Mouse (Mus musculus): ENCODE results near the gene Furin. TPM values are rescaled to one million over a fixed set of nuclear protein-coding genes. Genes with fewer than 3 reads are reported as not detected.

The Furin gene
- polyA plus RNA-seq, 1 experiment from 2014 or later = 4.7 TPM

DNA sequence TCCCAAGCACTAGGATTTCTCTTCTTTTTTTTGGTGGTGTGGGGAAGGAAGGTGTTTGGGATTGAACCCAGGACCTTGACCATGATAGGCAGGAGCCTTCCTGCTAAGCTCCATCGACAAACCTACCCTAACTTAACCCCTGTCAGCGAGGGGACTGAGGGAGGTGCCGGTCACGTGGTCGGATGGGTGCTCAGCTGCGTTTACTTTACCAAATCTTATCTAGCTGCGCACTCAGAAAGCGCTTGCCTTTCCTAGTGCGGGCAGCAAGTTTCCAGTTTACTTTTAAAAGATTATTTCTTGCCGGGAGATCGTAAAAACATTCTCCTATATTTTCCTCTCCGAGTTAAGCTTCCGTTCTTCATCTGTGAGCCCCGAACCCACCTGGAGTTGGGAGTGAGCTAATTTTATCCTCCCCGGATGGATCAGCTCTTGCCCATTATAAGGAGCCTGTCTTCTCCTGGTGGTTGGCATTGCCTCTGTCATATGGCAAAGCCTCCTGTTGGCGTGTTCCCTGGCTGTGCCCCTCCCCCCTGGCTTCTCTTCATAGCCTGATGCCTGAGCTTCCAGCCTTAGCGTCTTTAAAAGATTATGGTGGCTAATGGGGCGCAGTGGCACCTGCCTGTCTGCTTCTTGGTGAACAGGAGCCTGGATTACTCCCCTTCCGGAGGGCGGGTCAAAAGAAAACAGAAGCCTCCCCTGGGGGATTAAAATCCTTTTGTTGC, 17.7 kb upstream of the Furin start:
- no peak overlapping the region for H3K9ac ChIP-seq
- WGBS = 32% methylated on average over 20 of the region's 20 CpGs

GRCm38 (mm10) chr7:80421576-80421975, 16.3 kb upstream of the Furin start:
- H3K27me3 ChIP-seq = no peaks in the 10 kb centered on the region
- WGBS = 96% methylated on average over 6 of the region's 6 CpGs
- no peak overlapping the region for H3K4me3 ChIP-seq
- H3K9ac ChIP-seq = no peak overlapping the region
- H3K4me1 ChIP-seq (replicated peaks) = no peaks in the 10 kb centered on the region
- no peak for ATAC-seq (ENCODE audit: low read depth)
- H3K4me2 ChIP-seq = no peak overlapping the region
- no peaks in the 10 kb centered on the region for H3K9me3 ChIP-seq
- H3K36me3 ChIP-seq = no peaks in the 10 kb centered on the region
- no peak overlapping the region for H3K27ac ChIP-seq (replicated peaks)

More for the DNA sequence above, 17.7 kb upstream of the Furin start:
- ATAC-seq (ENCODE audit: low read depth) = no peak
- Histone ChIP-seq H3K4me3 (no peak overlapping the region), H3K27ac (replicated peaks) (no peak overlapping the region), H3K27me3 (no peaks in the 10 kb centered on the region), H3K4me1 (replicated peaks) (no peaks in the 10 kb centered on the region), H3K36me3 (no peaks in the 10 kb centered on the region), H3K9me3 (no peaks in the 10 kb centered on the region), H3K4me2 (no peak overlapping the region)

GRCm38 (mm10) chr7:80420586-80420985, 15.3 kb upstream of the Furin start:
- H3K27ac ChIP-seq (replicated peaks) = no peak overlapping the region
- no peak overlapping the region for H3K9ac ChIP-seq
- H3K4me3 ChIP-seq = no peak overlapping the region
- no peaks in the 10 kb centered on the region for H3K4me1 ChIP-seq (replicated peaks)
- 78% methylated on average over 4 of the region's 4 CpGs for WGBS
- H3K36me3 ChIP-seq = no peaks in the 10 kb centered on the region
- H3K27me3 ChIP-seq = no peaks in the 10 kb centered on the region
- ATAC-seq (ENCODE audit: low read depth) = no peak
- H3K9me3 ChIP-seq = no peaks in the 10 kb centered on the region
- H3K4me2 ChIP-seq = no peak overlapping the region

- Histone ChIP-seq H3K27me3 (no peaks in the 10 kb centered on the region), H3K36me3 (no peaks in the 10 kb centered on the region), H3K4me3 (no peak overlapping the region), H3K9me3 (no peaks in the 10 kb centered on the region), H3K9ac (no peak overlapping the region), H3K4me1 (replicated peaks) (no peaks in the 10 kb centered on the region), H3K27ac (replicated peaks) (no peak overlapping the region), H3K4me2 (no peak overlapping the region)
- 77% methylated on average over 3 of the region's 3 CpGs for WGBS
- ATAC-seq (ENCODE audit: low read depth) = no peak
These were observed 14.0 kb upstream of the Furin start for GRCm38 (mm10) chr7:80419278-80419677.

DNA sequence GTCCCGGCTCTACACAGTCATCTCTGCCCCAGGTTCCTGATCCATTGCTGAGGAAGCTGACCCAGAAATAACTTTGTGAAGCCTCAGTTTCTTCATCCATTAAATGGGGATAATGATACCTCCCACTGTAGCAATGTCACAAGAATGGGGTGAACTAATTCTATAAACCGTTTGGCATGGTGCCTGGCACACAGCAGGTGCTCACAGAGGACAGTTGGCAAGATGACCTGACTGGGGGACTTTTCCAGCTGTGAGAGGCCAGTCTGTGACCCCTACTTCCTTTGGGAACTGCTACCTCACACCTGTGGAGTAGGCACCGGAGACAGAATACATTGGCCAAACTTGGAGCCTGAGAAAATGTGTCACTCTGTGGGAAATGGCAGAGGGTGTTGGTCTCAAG, 12.8 kb upstream of the Furin start:
- no peak overlapping the region for H3K27ac ChIP-seq (replicated peaks)
- H3K4me2 ChIP-seq = no peak overlapping the region
- 74% methylated on average over 3 of the region's 3 CpGs for WGBS
- H3K36me3 ChIP-seq = no peaks in the 10 kb centered on the region
- no peak overlapping the region for H3K9ac ChIP-seq
- no peaks in the 10 kb centered on the region for H3K4me1 ChIP-seq (replicated peaks)
- no peak overlapping the region for H3K4me3 ChIP-seq
- no peaks in the 10 kb centered on the region for H3K9me3 ChIP-seq
- ATAC-seq (ENCODE audit: low read depth) = no peak
- no peaks in the 10 kb centered on the region for H3K27me3 ChIP-seq

DNA sequence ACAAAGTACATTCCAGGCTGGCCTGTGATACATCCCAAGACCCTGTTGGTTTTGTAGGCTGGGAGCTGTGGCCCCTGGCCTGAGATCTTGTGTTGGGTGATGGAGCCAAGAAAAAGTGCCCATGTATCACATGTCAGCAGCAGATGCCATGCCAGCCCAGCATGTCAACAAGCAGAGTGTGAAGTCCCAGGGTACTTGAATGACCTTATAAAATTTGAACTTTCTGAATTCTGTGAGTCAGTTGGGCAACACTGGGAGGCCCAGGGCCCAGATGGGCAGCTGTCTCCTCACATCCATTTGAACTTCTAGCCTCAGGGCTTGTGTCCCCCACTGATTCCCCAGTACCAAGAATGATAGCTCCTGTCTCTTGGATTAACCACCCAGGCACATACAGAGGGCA, 12.4 kb upstream of the Furin start:
- Histone ChIP-seq H3K4me3 (no peak overlapping the region), H3K27me3 (no peaks in the 10 kb centered on the region), H3K4me1 (replicated peaks) (no peaks in the 10 kb centered on the region), H3K36me3 (no peaks in the 10 kb centered on the region), H3K9me3 (no peaks in the 10 kb centered on the region), H3K27ac (replicated peaks) (no peak overlapping the region), H3K9ac (no peak overlapping the region), H3K4me2 (no peak overlapping the region)
- no peak for ATAC-seq (ENCODE audit: low read depth)

DNA sequence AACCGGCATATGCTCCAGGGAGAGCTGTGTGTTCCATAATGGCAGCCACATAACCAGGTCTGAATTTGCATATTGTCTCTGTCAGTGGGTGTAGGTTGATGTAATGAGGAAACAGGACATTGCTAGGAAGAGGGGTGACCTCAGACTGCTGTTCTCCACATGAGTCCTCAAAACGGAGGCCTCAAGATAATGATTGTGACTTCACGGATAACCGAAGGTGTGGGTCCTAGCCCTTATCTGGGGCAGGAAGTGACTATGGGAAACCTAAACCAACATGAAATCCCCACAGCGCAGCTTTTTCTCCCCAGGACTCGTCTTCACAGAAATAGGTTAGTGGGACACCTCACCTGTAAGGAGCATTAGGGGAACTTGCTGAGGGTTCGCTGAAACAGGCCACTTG, 11.7 kb upstream of the Furin start:
- no peaks in the 10 kb centered on the region for H3K4me1 ChIP-seq (replicated peaks)
- no peaks in the 10 kb centered on the region for H3K27me3 ChIP-seq
- no peak for ATAC-seq (ENCODE audit: low read depth)
- no peaks in the 10 kb centered on the region for H3K36me3 ChIP-seq
- H3K9me3 ChIP-seq = no peaks in the 10 kb centered on the region
- no peak overlapping the region for H3K4me3 ChIP-seq
- 88% methylated on average over 7 of the region's 7 CpGs for WGBS
- H3K9ac ChIP-seq = no peak overlapping the region
- H3K27ac ChIP-seq (replicated peaks) = no peak overlapping the region
- no peak overlapping the region for H3K4me2 ChIP-seq

GRCm38 (mm10) chr7:80414303-80414855, 9.1 kb upstream of the Furin start:
- no peak overlapping the region for H3K27ac ChIP-seq (replicated peaks)
- H3K9me3 ChIP-seq = no peaks in the 10 kb centered on the region
- H3K4me2 ChIP-seq = no peak overlapping the region
- H3K4me1 ChIP-seq (replicated peaks) = no peaks in the 10 kb centered on the region
- no peak for ATAC-seq (ENCODE audit: low read depth)
- H3K4me3 ChIP-seq = no peak overlapping the region
- H3K27me3 ChIP-seq = no peaks in the 10 kb centered on the region
- no peak overlapping the region for H3K9ac ChIP-seq
- H3K36me3 ChIP-seq = no peaks in the 10 kb centered on the region
- 90% methylated on average over 7 of the region's 7 CpGs for WGBS

- 77% methylated on average over 9 of the region's 9 CpGs for WGBS
- Histone ChIP-seq H3K36me3 (no peaks in the 10 kb centered on the region), H3K27me3 (no peaks in the 10 kb centered on the region), H3K4me1 (replicated peaks) (no peaks in the 10 kb centered on the region), H3K9me3 (no peaks in the 10 kb centered on the region), H3K4me3 (no peak overlapping the region), H3K9ac (no peak overlapping the region), H3K4me2 (no peak overlapping the region), H3K27ac (replicated peaks) (no peak overlapping the region)
- no peak for ATAC-seq (ENCODE audit: low read depth)
These were observed 8.5 kb upstream of the Furin start for GRCm38 (mm10) chr7:80413512-80414302.

DNA sequence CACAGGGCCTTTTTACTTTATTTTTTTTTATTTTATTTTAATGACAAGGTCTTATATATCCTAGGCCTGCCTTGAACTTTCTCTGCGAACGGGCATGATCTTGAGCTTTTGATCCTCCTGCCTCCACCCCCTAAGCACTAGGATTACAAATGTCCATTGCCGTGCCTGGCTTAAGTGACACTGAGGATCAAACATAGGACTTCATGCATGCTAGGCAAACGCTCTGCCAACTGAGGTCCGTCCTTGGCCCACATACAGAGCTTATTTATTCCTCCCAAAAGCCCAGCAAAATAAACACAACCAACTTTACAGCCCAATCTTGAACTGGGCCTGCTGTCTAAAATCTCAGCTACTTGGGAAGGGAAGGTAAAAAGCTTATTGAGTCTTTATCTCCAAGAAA, 7.5 kb upstream of the Furin start:
- no peak for ATAC-seq (ENCODE audit: low read depth)
- 72% methylated on average over 5 of the region's 5 CpGs for WGBS
- no peak overlapping the region for H3K4me3 ChIP-seq
- H3K27me3 ChIP-seq = no peaks in the 10 kb centered on the region
- no peak overlapping the region for H3K4me2 ChIP-seq
- H3K4me1 ChIP-seq (replicated peaks) = no peaks in the 10 kb centered on the region
- H3K9ac ChIP-seq = no peak overlapping the region
- no peaks in the 10 kb centered on the region for H3K36me3 ChIP-seq
- H3K27ac ChIP-seq (replicated peaks) = no peak overlapping the region
- H3K9me3 ChIP-seq = no peaks in the 10 kb centered on the region

- no peaks in the 10 kb centered on the region for H3K36me3 ChIP-seq
- no peak overlapping the region for H3K27ac ChIP-seq (replicated peaks)
- no peak overlapping the region for H3K4me2 ChIP-seq
- 61% methylated on average over 10 of the region's 10 CpGs for WGBS
- H3K27me3 ChIP-seq = no peaks in the 10 kb centered on the region
- no peak for ATAC-seq (ENCODE audit: low read depth)
- H3K9me3 ChIP-seq = no peaks in the 10 kb centered on the region
- H3K4me1 ChIP-seq (replicated peaks) = no peaks in the 10 kb centered on the region
- no peak overlapping the region for H3K9ac ChIP-seq
- H3K4me3 ChIP-seq = no peak overlapping the region
These were observed 7.0 kb upstream of the Furin start for GRCm38 (mm10) chr7:80412279-80412678.

GRCm38 (mm10) chr7:80410380-80410779, 5.1 kb upstream of the Furin start:
- ATAC-seq (ENCODE audit: low read depth) = no peak
- Histone ChIP-seq H3K27ac (replicated peaks) (no peak overlapping the region), H3K9ac (no peak overlapping the region), H3K27me3 (no peaks in the 10 kb centered on the region), H3K4me2 (no peak overlapping the region), H3K9me3 (no peaks in the 10 kb centered on the region), H3K36me3 (no peaks in the 10 kb centered on the region), H3K4me3 (no peak overlapping the region), H3K4me1 (replicated peaks) (no peaks in the 10 kb centered on the region)
- 76% methylated on average over 9 of the region's 9 CpGs for WGBS
